Mouse (Mus musculus) G1E (cell line): ENCODE measurements at regions not wholly inside any gene's neighbourhood (a gene's known extent, or its start where the extent isn't known, plus 50 kb on each side); places are given as distances from the start of the nearest gene placed in this dataset.

Experiments used
- CTCF ChIP-seq: IDR thresholded peaks from 2 replicates; pipeline ENCODE4 v1.5.1; 2012; ENCODE audit warnings: low read depth, low read length, inconsistent platforms, mixed read lengths
- GATA1 ChIP-seq: IDR thresholded peaks from 2 replicates; pipeline ENCODE4 v1.6.1; 2012; ENCODE audit warnings: borderline replicate concordance, low read length, inconsistent platforms, mixed read lengths
- POLR2AphosphoS5 ChIP-seq: IDR thresholded peaks from 2 replicates; pipeline ENCODE4 v1.6.1; 2012; ENCODE audit warnings: low read depth, low read length, inconsistent platforms; ENCODE audit not compliant: insufficient replicate concordance
- TAL1 ChIP-seq: conservative IDR thresholded peaks from 2 replicates; pipeline ENCODE4 v1.6.1; 2012; ENCODE audit warnings: low read depth, low read length, inconsistent platforms, mixed read lengths

GRCm38 (mm10) chr2:114413013-114413412, 211.7 kb upstream of the Zfp770 start:
- no peak for TF ChIP-seq TAL1
- TF ChIP-seq CTCF, result no peak
- TF ChIP-seq POLR2AphosphoS5, result no peak
- TF ChIP-seq GATA1, result no peak
